Mouse (Mus musculus) forebrain, embryonic 14.5 days (tissue): ENCODE measurements at regions not wholly inside any gene's neighbourhood (a gene's known extent, or its start where the extent isn't known, plus 50 kb on each side); places are given as distances from the start of the nearest gene placed in this dataset.

Source experiments
- ATAC-seq: fragments of 200-750 bp; cut with Nextera tagmentation; 2 replicates; pipeline ENCODE4 v1.8.0; 2017; ENCODE audit warnings: mild to moderate bottlenecking, moderate library complexity
- DNase-seq: peaks from one replicate; pipeline ENCODE4 v3.0.0-alpha.2; 2015; ENCODE audit warnings: low spot score
- H3K27ac ChIP-seq: fragments of 300-500 bp; sonication (generic); 2 replicates; pipeline ENCODE4 v1.5.1; 2014; ENCODE audit warnings: low read depth, mild to moderate bottlenecking, control low read depth, low read length, moderate library complexity
- H3K27me3 ChIP-seq: fragments of 300-500 bp; sonication (generic); replicated peaks from 2 replicates; pipeline ENCODE4 v1.6.1; 2014; ENCODE audit warnings: low read length, control low read depth, mixed read lengths; ENCODE audit not compliant: control insufficient read depth, insufficient read depth
- H3K36me3 ChIP-seq: fragments of 300-500 bp; sonication (generic); 2 replicates; pipeline ENCODE4 v1.6.1; 2014; ENCODE audit warnings: low read length, control low read depth; ENCODE audit not compliant: control insufficient read depth, insufficient read depth
- H3K4me1 ChIP-seq: fragments of 300-500 bp; sonication (generic); 2 replicates; pipeline ENCODE4 v1.6.1; 2014; ENCODE audit warnings: antibody characterized with exemption, low read length, control low read depth; ENCODE audit not compliant: control insufficient read depth, insufficient read depth
- H3K4me2 ChIP-seq: fragments of 300-500 bp; sonication (generic); 2 replicates; pipeline ENCODE4 v1.6.1; 2014; ENCODE audit warnings: mild to moderate bottlenecking, control low read depth, low read length
- H3K4me3 ChIP-seq: fragments of 300-500 bp; sonication (generic); 2 replicates; pipeline ENCODE4 v1.5.1; 2014; ENCODE audit warnings: low read depth, low read length, control low read depth
- H3K9ac ChIP-seq: fragments of 300-500 bp; sonication (generic); 2 replicates; pipeline ENCODE4 v1.6.1; 2014; ENCODE audit warnings: mild to moderate bottlenecking, low read length, control low read depth, moderate library complexity
- H3K9me3 ChIP-seq: fragments of 300-500 bp; sonication (generic); replicated peaks from 2 replicates; pipeline ENCODE4 v1.6.1; 2016; ENCODE audit warnings: low read length, control low read depth, mixed read lengths; ENCODE audit not compliant: control insufficient read depth
- WGBS: fragments of 180-500 bp; shearing (Covaris S2); extraction: QIAGEN DNeasy Blood & Tissue Kit; methylation state at CpG from one replicate; pipeline ENCODE4 v1.1.7; 2014; 5-methylcytosine and 5-hydroxymethylcytosine counted together

GRCm38 (mm10) chr12:26781537-26781936, 312.5 kb downstream of the Cmpk2 start:
- Histone ChIP-seq H3K27me3 (no peaks in the 10 kb centered on the region), H3K4me1 (no peaks in the 10 kb centered on the region; the same call in none of the 2 replicates), H3K9ac (no peak overlapping the region), H3K4me2 (no peak overlapping the region), H3K27ac (peak overlapping the region; percentile 5; the same call in 1 of the 2 replicates), H3K36me3 (no peaks in the 10 kb centered on the region), H3K4me3 (no peak overlapping the region), H3K9me3 (no peaks in the 10 kb centered on the region)
- 63% methylated on average over 3 of the region's 3 CpGs for WGBS
- peak; percentile 48 for ATAC-seq
- peak; percentile 74 for DNase-seq

DNA sequence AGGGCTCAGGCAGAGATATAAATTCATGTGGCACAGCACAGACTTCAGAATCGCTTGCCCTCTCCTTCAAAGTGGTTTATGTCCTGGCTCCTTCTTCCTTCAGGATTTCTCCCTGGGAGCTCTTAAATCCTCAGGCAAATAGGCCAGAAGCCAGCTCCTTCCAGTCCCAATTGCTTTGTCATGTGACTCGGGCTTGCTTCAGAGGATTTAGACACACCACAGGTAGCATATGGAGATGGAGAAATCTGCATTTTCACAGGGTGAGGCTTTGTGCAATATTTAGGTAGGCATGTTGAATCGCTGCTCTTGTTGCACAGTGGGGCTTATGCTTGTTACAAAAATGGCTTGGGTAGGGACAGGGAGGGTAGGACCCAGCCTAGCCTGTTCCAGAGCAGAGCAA, 309.8 kb downstream of the Cmpk2 start:
- 32% methylated on average over 3 of the region's 3 CpGs for WGBS
- H3K9ac ChIP-seq = peak overlapping the region; percentile 8; the same call in 1 of the 2 replicates
- 0 out of 2 replicates have a peak overlapping the region, but pooled peaks have one; percentile 35 for H3K27ac ChIP-seq
- H3K36me3 ChIP-seq = no peaks in the 10 kb centered on the region
- H3K27me3 ChIP-seq = no peaks in the 10 kb centered on the region
- no peaks in the 10 kb centered on the region for H3K9me3 ChIP-seq
- no peak overlapping the region for H3K4me3 ChIP-seq
- peak; percentile 44; the same call in 1 of the 2 replicates for ATAC-seq
- no peak overlapping the region for H3K4me2 ChIP-seq
- peak; percentile 68 for DNase-seq
- H3K4me1 ChIP-seq = no peaks in the 10 kb centered on the region; the same call in 1 of the 2 replicates

DNA sequence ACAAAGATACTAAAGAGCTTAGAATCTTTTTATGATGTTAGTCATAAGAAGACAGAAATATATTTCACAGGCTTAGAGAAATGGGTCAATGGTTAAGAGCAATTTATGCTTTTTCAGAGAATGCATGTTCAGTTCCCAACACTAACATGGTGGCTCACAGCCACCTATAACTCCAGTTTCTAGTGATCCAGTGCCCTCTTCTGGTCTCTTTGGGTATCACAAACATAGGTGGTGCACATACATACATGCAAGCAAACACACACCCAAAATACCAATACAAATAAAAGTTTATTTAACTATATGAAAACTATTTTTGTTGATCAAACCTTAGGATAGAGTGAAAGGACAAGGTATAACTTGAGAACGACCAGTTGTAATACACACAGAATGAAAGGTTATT, 308.0 kb downstream of the Cmpk2 start:
- Histone ChIP-seq H3K27me3 (no peaks in the 10 kb centered on the region), H3K4me3 (no peak overlapping the region), H3K9me3 (no peaks in the 10 kb centered on the region), H3K4me2 (no peak overlapping the region), H3K9ac (no peak overlapping the region), H3K4me1 (no peaks in the 10 kb centered on the region; the same call in 1 of the 2 replicates), H3K36me3 (no peaks in the 10 kb centered on the region), H3K27ac (no peak overlapping the region)
- DNase-seq (no peak), ATAC-seq (no peak)
- WGBS = 90% methylated on average over 1 of the region's 1 CpGs

- no peak overlapping the region for H3K4me2 ChIP-seq
- DNase-seq (no peak), ATAC-seq (no peak)
- no peak overlapping the region for H3K27ac ChIP-seq
- 87% methylated on average over 2 of the region's 2 CpGs for WGBS
- H3K9me3 ChIP-seq = no peaks in the 10 kb centered on the region
- no peak overlapping the region for H3K4me3 ChIP-seq
- no peaks in the 10 kb centered on the region for H3K27me3 ChIP-seq
- no peaks in the 10 kb centered on the region; the same call in 1 of the 2 replicates for H3K4me1 ChIP-seq
- no peaks in the 10 kb centered on the region for H3K36me3 ChIP-seq
- no peak overlapping the region for H3K9ac ChIP-seq
These were observed 305.0 kb downstream of the Cmpk2 start for GRCm38 (mm10) chr12:26774016-26774415.

DNA sequence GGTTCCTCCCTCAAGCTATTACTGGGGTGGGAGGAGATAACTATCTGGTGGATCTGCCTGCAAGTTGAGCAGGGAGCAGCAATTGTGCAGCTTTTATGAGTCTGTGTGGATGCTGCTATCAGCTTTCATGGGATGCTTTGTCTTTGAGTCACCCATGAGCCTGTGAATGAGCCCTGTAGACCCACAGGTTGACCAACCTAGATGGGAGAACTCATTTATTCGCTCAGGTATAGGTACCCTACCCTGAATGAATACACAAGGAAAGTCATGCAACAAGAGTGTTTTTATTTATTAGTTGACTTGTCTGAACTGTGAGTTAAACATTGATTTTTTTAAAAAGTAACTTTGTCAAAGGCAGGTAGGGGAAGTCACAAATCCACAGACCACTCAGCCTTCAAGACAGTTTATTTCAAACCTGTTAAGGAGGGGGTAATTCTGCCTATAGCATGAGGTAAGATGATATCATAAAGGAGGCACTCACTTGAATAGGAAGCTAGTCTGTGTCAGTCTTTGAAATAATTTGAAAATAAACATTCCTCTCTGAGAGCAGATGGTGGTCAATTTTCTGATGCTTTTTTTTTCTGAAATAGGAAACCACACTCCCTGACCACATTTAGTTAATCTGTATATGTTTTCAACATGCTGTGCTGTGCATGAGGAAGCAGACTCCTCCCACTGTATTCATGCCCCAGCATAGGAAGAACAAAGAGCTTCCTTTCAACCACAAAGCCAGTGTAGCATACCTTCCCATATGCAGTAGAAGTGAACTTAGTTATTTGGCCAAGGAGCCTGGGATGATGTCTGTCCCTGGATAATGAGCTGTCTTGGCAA, 302.0 kb downstream of the Cmpk2 start:
- ATAC-seq (no peak), DNase-seq (no peak)
- Histone ChIP-seq H3K36me3 (no peaks in the 10 kb centered on the region), H3K9ac (no peak overlapping the region), H3K4me1 (no peaks in the 10 kb centered on the region), H3K27me3 (no peaks in the 10 kb centered on the region), H3K27ac (no peak overlapping the region), H3K9me3 (no peaks in the 10 kb centered on the region), H3K4me3 (no peak overlapping the region), H3K4me2 (no peak overlapping the region)
- WGBS = 93% methylated on average over 1 of the region's 1 CpGs

DNA sequence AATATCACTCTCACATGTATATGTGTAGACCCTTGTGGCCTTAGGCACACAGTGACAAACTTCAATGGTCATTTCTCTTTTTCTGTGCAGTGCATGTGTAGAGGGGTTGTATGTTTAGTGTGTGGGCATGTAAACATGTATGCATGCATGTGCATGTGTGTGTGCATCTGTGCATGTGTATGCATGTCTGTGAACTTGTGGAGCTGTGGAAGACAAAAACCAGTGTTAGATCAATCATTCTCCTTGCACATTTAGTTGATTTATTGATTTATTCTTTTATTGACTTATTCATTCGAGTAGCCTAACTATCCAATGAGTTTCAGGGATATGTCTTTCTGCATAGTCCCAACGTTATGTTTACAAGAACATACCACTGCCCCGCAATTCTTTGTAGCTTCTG, 298.5 kb downstream of the Cmpk2 start:
- no peaks in the 10 kb centered on the region for H3K27me3 ChIP-seq
- no peak for DNase-seq
- no peaks in the 10 kb centered on the region for H3K36me3 ChIP-seq
- no peak for ATAC-seq
- no peak overlapping the region for H3K4me2 ChIP-seq
- H3K4me1 ChIP-seq = no peaks in the 10 kb centered on the region
- H3K27ac ChIP-seq = no peak overlapping the region
- whole genome bisulfite sequencing = 93% methylated on average over 3 of the region's 3 CpGs
- H3K9me3 ChIP-seq = no peaks in the 10 kb centered on the region
- no peak overlapping the region for H3K9ac ChIP-seq
- H3K4me3 ChIP-seq = no peak overlapping the region

- Histone ChIP-seq H3K36me3 (no peaks in the 10 kb centered on the region), H3K27me3 (no peaks in the 10 kb centered on the region), H3K9ac (no peak overlapping the region), H3K4me2 (no peak overlapping the region), H3K9me3 (no peaks in the 10 kb centered on the region), H3K4me3 (no peak overlapping the region), H3K27ac (no peak overlapping the region), H3K4me1 (no peaks in the 10 kb centered on the region)
- WGBS = 93% methylated on average over 9 of the region's 9 CpGs
- ATAC-seq = no peak
- DNase-seq = no peak
These were observed 289.8 kb downstream of the Cmpk2 start for GRCm38 (mm10) chr12:26758657-26759325.

DNA sequence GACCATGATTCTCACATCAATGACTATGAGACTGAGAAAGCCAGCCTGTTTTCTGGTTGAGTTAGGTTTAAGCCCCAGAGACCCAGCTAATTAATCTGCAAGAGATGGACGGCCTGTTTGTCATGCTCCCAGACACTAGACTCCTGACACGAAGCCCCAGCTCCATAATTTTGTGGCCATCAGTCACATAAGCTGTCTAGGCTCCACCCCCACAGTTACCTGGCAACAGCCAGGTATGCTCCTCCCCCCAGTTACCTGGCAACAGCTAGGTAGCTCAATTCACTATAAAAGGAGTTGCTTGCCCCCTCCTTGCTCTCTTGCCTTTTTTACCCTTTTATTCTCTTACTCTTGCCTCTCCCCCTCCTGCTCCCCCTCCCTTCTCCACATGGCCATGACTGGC, 287.3 kb downstream of the Cmpk2 start:
- Histone ChIP-seq H3K9ac (no peak overlapping the region), H3K27me3 (no peaks in the 10 kb centered on the region), H3K4me3 (no peak overlapping the region), H3K4me2 (no peak overlapping the region), H3K27ac (no peak overlapping the region), H3K4me1 (no peaks in the 10 kb centered on the region), H3K9me3 (no peaks in the 10 kb centered on the region), H3K36me3 (no peaks in the 10 kb centered on the region)
- WGBS = 24% methylated on average over 2 of the region's 2 CpGs
- ATAC-seq (no peak), DNase-seq (no peak)

- WGBS = 74% methylated on average over 2 of the region's 2 CpGs
- Histone ChIP-seq H3K4me3 (no peak overlapping the region), H3K9ac (no peak overlapping the region), H3K4me1 (no peaks in the 10 kb centered on the region), H3K27me3 (no peaks in the 10 kb centered on the region), H3K36me3 (no peaks in the 10 kb centered on the region), H3K4me2 (no peak overlapping the region), H3K9me3 (no peaks in the 10 kb centered on the region), H3K27ac (no peak overlapping the region)
- peak; percentile 47 for DNase-seq
- no peak for ATAC-seq
These were observed 285.6 kb downstream of the Cmpk2 start for GRCm38 (mm10) chr12:26754611-26755010.
